Mouse (Mus musculus) thymus, postnatal 36 days (tissue): Measurements from ENCODE around the gene Rbm45.

Experiments
- DNase-seq, 2 experiments: peaks; one replicate each; pipeline ENCODE4 v3.0.0; 2022; ENCODE audit warnings: mixed read lengths in 2 of 2

Gene Rbm45

GRCm38 (mm10) chr2:76369821-76370655 lies at the start of gene Rbm45:
Gene Rbm45, plus strand, starts transcription at chr2:76369984.
- peak; percentile 87 to 88 for DNase-seq

- DNase-seq, result no peak
Measured at GRCm38 (mm10) chr2:76320336-76320735, 49.4 kb upstream of the Rbm45 start.

- no peak for DNase-seq
Measured at GRCm38 (mm10) chr2:76323185-76323875, 46.5 kb upstream of the Rbm45 start.

- DNase-seq, result no peak
Measured at GRCm38 (mm10) chr2:76324463-76324862, 45.3 kb upstream of the Rbm45 start.

- DNase-seq, result no peak
Measured at GRCm38 (mm10) chr2:76326161-76326560, 43.6 kb upstream of the Rbm45 start.

GRCm38 (mm10) chr2:76330081-76330480 lies 39.7 kb upstream of the Rbm45 start:
- no peak for DNase-seq

- DNase-seq, result no peak
Measured at GRCm38 (mm10) chr2:76332161-76332805, 37.5 kb upstream of the Rbm45 start.

GRCm38 (mm10) chr2:76334596-76334995 lies 35.2 kb upstream of the Rbm45 start:
- DNase-seq, result no peak

- DNase-seq, result no peak
Measured at GRCm38 (mm10) chr2:76338215-76339156, 31.3 kb upstream of the Rbm45 start, which contains the start of gene Pde11a. Gene Pde11a, minus strand, starts transcription at chr2:76338774.

- DNase-seq, result no peak
Measured at GRCm38 (mm10) chr2:76342146-76342545, 27.6 kb upstream of the Rbm45 start.

- DNase-seq, result no peak
Measured at GRCm38 (mm10) chr2:76347839-76348238, 21.9 kb upstream of the Rbm45 start.

GRCm38 (mm10) chr2:76360226-76360625 lies 9.6 kb upstream of the Rbm45 start, which contains the start of gene Cyct:
Gene Cyct, minus strand, starts transcription at chr2:76360450.
- no peak for DNase-seq

GRCm38 (mm10) chr2:76362111-76362510 lies 7.7 kb upstream of the Rbm45 start:
- no peak for DNase-seq

- DNase-seq, result no peak
Measured at GRCm38 (mm10) chr2:76365811-76366210, 4.0 kb upstream of the Rbm45 start.

- DNase-seq, result peak; percentile 65 to 75
Measured at GRCm38 (mm10) chr2:76367188-76367922, 2.4 kb upstream of the Rbm45 start.

- no peak for DNase-seq
Measured at GRCm38 (mm10) chr2:76368861-76369660, 723 bp upstream of the Rbm45 start.

GRCm38 (mm10) chr2:76370656-76370922 lies 805 bp downstream of the Rbm45 start:
- no peak for DNase-seq

- no peak for DNase-seq
Measured at GRCm38 (mm10) chr2:76372244-76372643, 2.5 kb downstream of the Rbm45 start.

- no peak for DNase-seq
Measured at GRCm38 (mm10) chr2:76374544-76375206, 4.9 kb downstream of the Rbm45 start.

- no peak for DNase-seq
Measured at GRCm38 (mm10) chr2:76378646-76379045, 8.9 kb downstream of the Rbm45 start.
